Mouse (Mus musculus): ENCODE measurements at regions not wholly inside any gene's neighbourhood (a gene's known extent, or its start where the extent isn't known, plus 50 kb on each side); places are given as distances from the start of the nearest gene placed in this dataset.

GRCm38 (mm10) chr10:92625781-92626180 is 96.4 kb downstream of the Nedd1 start:
- no peak for DNase-seq
- intact Hi-C loops (cut with DNase I): no loop called here

GRCm38 (mm10) chr10:92615684-92616379 is 106.4 kb downstream of the Nedd1 start:
- intact Hi-C loops (cut with DNase I): no loop called here
- no peak for DNase-seq

GRCm38 (mm10) chr10:92614341-92614740 is 107.9 kb downstream of the Nedd1 start:
- intact Hi-C loops (cut with DNase I): no loop called here
- DNase-seq: no peak

- DNase-seq: no peak
- intact Hi-C loops (cut with DNase I): no loop called here
Observed at GRCm38 (mm10) chr10:92611060-92611459, 111.2 kb downstream of the Nedd1 start.

- DNase-seq: no peak
- intact Hi-C loops (cut with DNase I): no loop called here
Observed at GRCm38 (mm10) chr10:92606761-92607160, 115.5 kb downstream of the Nedd1 start.

GRCm38 (mm10) chr10:92605646-92606045 is 116.6 kb downstream of the Nedd1 start:
- no peak for DNase-seq
- intact Hi-C loops (cut with DNase I): no loop called here

- intact Hi-C loops (cut with DNase I): no loop called here
Observed at GRCm38 (mm10) chr10:92600116-92600515, 122.1 kb downstream of the Nedd1 start.

GRCm38 (mm10) chr10:92595496-92596355 is 126.5 kb downstream of the Nedd1 start:
- intact Hi-C loops (cut with DNase I): no loop called here
- no peak for DNase-seq

More at GRCm38 (mm10) chr10:92600116-92600515, 122.1 kb downstream of the Nedd1 start:
- DNase-seq: no peak

- peak in 1 of 2 experiments; percentile 2 for DNase-seq
- intact Hi-C loops (cut with DNase I): no loop called here
Observed at GRCm38 (mm10) chr10:92593947-92594460, 128.2 kb downstream of the Nedd1 start.

- intact Hi-C loops (cut with DNase I): no loop called here
- no peak for DNase-seq
Observed at GRCm38 (mm10) chr10:92578872-92579271, 143.3 kb downstream of the Nedd1 start.

GRCm38 (mm10) chr10:92570496-92570895 is 151.7 kb downstream of the Nedd1 start:
- intact Hi-C loops (cut with DNase I): no loop called here

GRCm38 (mm10) chr10:92557463-92557862 is 164.8 kb downstream of the Nedd1 start:
- intact Hi-C loops (cut with DNase I): no loop called here
- DNase-seq: no peak

More at GRCm38 (mm10) chr10:92570496-92570895, 151.7 kb downstream of the Nedd1 start:
- DNase-seq: no peak

GRCm38 (mm10) chr10:92556526-92557422 is 165.4 kb downstream of the Nedd1 start:
- no peak for DNase-seq
- intact Hi-C loops (cut with DNase I): no loop called here

- no peak for DNase-seq
- intact Hi-C loops (cut with DNase I): no loop called here
Observed at GRCm38 (mm10) chr10:92555727-92556525, 166.3 kb downstream of the Nedd1 start.

- intact Hi-C loops (cut with DNase I): no loop called here
- DNase-seq: no peak
Observed at GRCm38 (mm10) chr10:92553966-92554365, 168.3 kb downstream of the Nedd1 start.

GRCm38 (mm10) chr10:92548875-92549586 is 173.2 kb downstream of the Nedd1 start:
- DNase-seq: no peak
- intact Hi-C loops (cut with DNase I): no loop called here

GRCm38 (mm10) chr10:92538433-92538832 is 183.8 kb downstream of the Nedd1 start:
- no peak for DNase-seq
- intact Hi-C loops (cut with DNase I): no loop called here

GRCm38 (mm10) chr10:92516886-92517285 is 205.3 kb downstream of the Nedd1 start:
- no peak for DNase-seq
- intact Hi-C loops (cut with DNase I): no loop called here

GRCm38 (mm10) chr10:92511769-92512168 is 210.5 kb downstream of the Nedd1 start:
- intact Hi-C loops (cut with DNase I): no loop called here
- no peak for DNase-seq

Data from heart, postnatal 14 days (tissue).